Mouse (Mus musculus): ENCODE data around the gene Il10. TPM values are rescaled to one million over a fixed set of nuclear protein-coding genes. Genes with fewer than 3 reads are reported as not detected.
A peak's percentile ranks its signal among the peaks of the same experiment; 100 is the strongest.

Gene Il10
- polyA plus RNA-seq, 1 experiment from 2014 or later: not detected

DNA sequence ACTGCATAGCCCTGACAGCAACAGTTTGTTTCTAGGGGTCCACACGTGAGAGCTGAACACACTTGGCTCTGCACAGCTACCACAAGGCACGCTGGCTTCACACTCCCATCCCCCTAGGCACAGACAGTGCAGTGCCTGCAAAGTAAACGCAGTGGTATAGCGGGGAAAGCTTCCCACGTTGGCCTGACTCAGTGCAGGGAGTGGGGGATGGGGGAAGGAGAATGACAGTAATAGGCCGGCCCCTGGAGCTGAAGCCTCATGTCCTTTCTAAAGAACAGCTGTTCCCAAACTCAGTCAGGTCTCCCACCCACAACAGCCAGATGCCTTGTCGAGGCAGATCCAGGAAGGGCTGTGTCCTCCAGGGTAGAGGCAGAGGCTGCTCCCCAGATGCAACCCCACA lies 31.4 kb downstream of the Il10 start:
- WGBS: 35% methylated on average over 7 of the region's 7 CpGs
- Histone ChIP-seq H3K4me1 (ENCODE audit: control insufficient read depth, insufficient read depth, low read length) (peaks cover 6% of the 10 kb centered on the region; the same call in 1 of the 2 replicates), H3K27me3 (ENCODE audit: control insufficient read depth, insufficient read depth, low read length) (no peaks in the 10 kb centered on the region), H3K9me3 (replicated peaks; ENCODE audit: control insufficient read depth, low read length) (no peaks in the 10 kb centered on the region), H3K4me2 (ENCODE audit: low read depth, low read length) (no peak overlapping the region), H3K36me3 (ENCODE audit: control insufficient read depth, insufficient read depth, low read length) (0 out of 2 replicates have a peak, but pooled peaks cover 4% of the 10 kb centered on the region), H3K9ac (ENCODE audit: low read length) (no peak overlapping the region), H3K27ac (ENCODE audit: low read length) (no peak overlapping the region), H3K4me3 (replicated peaks; ENCODE audit: low read length) (no peak overlapping the region)
- peak; percentile 42; the same call in 1 of the 2 replicates for ATAC-seq (ENCODE audit: insufficient read depth, low FRiP score)

DNA sequence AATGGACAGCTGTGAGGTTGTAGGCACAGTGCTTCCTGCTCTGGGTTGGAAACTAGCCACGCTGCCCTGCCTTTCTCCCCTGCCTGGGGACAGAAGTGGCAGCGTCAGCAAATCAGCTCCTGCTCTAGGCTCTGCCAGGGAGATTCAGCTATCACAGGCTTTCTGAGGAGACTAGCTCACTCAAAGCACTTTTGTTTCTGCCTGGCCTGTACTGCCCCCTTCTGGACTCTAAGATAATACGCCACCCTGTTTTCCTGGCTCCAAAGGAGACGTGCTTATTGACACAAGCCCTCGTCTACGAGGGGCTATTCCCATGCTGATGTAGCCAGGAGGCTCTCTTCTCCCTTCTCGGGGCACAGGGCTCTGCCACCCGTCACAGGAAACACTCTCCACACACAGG lies 33.6 kb downstream of the Il10 start:
- 0 out of 2 replicates have a peak, but pooled peaks cover 17% of the 10 kb centered on the region for H3K36me3 ChIP-seq (ENCODE audit: control insufficient read depth, insufficient read depth, low read length)
- no peaks in the 10 kb centered on the region for H3K27me3 ChIP-seq (ENCODE audit: control insufficient read depth, insufficient read depth, low read length)
- no peak overlapping the region for H3K4me2 ChIP-seq (ENCODE audit: low read depth, low read length)
- peak; percentile 47; the same call in 1 of the 2 replicates for ATAC-seq (ENCODE audit: insufficient read depth, low FRiP score)
- no peak overlapping the region for H3K4me3 ChIP-seq (replicated peaks; ENCODE audit: low read length)
- no peaks in the 10 kb centered on the region for H3K9me3 ChIP-seq (replicated peaks; ENCODE audit: control insufficient read depth, low read length)
- H3K9ac ChIP-seq (ENCODE audit: low read length): peak overlapping the region; percentile 2; the same call in 1 of the 2 replicates
- H3K4me1 ChIP-seq (ENCODE audit: control insufficient read depth, insufficient read depth, low read length): peaks cover 6% of the 10 kb centered on the region; the same call in 1 of the 2 replicates
- H3K27ac ChIP-seq (ENCODE audit: low read length): no peak overlapping the region
- 11% methylated on average over 8 of the region's 8 CpGs for WGBS

DNA sequence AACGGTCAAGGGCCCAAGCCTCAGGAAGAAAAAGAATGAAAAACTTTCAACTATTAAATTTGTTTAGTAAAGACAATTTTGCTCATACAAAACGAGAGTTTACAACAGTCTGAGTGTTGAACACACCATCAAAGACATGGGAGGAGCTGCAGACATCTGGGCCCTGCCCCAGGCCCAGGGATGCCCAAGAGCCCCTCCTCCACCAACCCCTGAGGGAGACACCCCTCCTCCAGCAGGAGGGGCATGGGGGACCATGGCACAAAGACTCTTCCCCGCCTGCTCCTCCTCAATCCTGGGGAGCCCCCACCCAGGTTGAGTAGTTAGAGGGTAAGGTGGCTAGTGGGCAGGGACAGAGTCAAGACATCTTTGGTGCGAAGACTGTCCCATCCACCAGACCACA lies 34.0 kb downstream of the Il10 start:
- Histone ChIP-seq H3K9ac (ENCODE audit: low read length) (no peak overlapping the region), H3K27ac (ENCODE audit: low read length) (no peak overlapping the region), H3K9me3 (replicated peaks; ENCODE audit: control insufficient read depth, low read length) (no peaks in the 10 kb centered on the region), H3K27me3 (ENCODE audit: control insufficient read depth, insufficient read depth, low read length) (no peaks in the 10 kb centered on the region), H3K4me1 (ENCODE audit: control insufficient read depth, insufficient read depth, low read length) (peaks cover 6% of the 10 kb centered on the region; the same call in 1 of the 2 replicates), H3K36me3 (ENCODE audit: control insufficient read depth, insufficient read depth, low read length) (0 out of 2 replicates have a peak, but pooled peaks cover 17% of the 10 kb centered on the region), H3K4me2 (ENCODE audit: low read depth, low read length) (no peak overlapping the region), H3K4me3 (replicated peaks; ENCODE audit: low read length) (no peak overlapping the region)
- ATAC-seq (ENCODE audit: insufficient read depth, low FRiP score): no peak
- 64% methylated on average over 4 of the region's 4 CpGs for WGBS

DNA sequence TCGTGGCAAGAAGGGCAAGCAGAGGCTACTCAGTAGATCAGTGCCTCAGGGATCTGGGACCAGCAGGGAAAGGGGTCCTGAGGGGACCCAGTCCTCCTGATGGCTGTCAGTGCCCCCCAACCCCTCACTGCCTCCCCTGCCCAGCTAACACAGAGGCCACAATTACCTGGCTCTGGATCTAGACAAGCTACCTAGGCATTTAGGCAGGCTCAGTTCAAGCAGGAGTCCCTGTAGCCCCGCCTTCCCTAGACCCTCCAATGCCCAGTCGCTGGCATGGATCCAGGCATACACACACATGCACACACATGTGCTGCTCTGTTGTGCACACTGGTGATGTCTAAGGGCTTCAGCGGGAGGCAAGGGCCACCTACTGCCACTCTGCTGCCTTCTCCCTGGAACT lies 34.6 kb downstream of the Il10 start:
- Histone ChIP-seq H3K36me3 (ENCODE audit: control insufficient read depth, insufficient read depth, low read length) (0 out of 2 replicates have a peak, but pooled peaks cover 17% of the 10 kb centered on the region), H3K9me3 (replicated peaks; ENCODE audit: control insufficient read depth, low read length) (no peaks in the 10 kb centered on the region), H3K4me3 (replicated peaks; ENCODE audit: low read length) (no peak overlapping the region), H3K4me1 (ENCODE audit: control insufficient read depth, insufficient read depth, low read length) (peaks cover 10% of the 10 kb centered on the region; the same call in 1 of the 2 replicates), H3K9ac (ENCODE audit: low read length) (no peak overlapping the region), H3K4me2 (ENCODE audit: low read depth, low read length) (no peak overlapping the region), H3K27me3 (ENCODE audit: control insufficient read depth, insufficient read depth, low read length) (no peaks in the 10 kb centered on the region), H3K27ac (ENCODE audit: low read length) (no peak overlapping the region)
- no peak for ATAC-seq (ENCODE audit: insufficient read depth, low FRiP score)
- 83% methylated on average over 4 of the region's 4 CpGs for WGBS

DNA sequence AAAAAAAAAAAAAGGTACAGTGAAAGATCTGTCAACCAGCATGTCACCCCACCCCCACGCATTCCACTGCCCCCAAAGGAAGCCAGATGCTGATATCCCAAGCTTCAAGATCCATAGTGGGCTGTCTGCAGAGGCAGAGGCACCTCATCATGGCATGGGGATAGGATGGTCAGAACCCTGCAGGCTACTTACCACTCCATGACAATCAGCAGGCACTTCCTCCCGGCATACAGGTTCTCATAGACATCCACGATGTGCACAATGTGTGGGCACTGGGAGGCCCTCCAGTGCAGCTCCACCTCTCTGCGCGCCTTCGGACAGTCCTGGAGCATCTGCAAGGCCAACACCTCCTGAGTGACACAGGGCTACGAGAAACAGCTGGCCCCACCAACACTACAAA lies 38.8 kb downstream of the Il10 start:
- WGBS: 64% methylated on average over 7 of the region's 7 CpGs
- H3K4me2 ChIP-seq (ENCODE audit: low read depth, low read length): no peak overlapping the region

DNA sequence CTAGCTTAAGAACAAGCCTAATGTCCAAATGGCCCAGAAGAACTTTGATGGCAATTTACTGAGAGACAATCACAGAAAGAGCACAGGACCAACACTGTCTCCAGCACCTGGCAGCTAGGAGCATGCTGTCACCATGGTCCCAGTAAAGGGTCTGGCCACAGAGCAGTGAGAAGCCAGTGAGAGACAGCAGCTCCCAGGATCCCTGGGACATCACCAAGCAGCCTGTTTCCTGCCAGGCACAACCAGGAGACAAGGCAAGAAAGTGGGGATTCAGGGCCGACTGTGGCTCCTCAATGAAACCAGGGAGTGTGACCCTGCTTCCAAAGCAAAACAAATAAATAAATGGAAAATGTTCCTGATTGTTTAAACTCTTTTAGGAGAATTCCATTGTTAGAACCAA lies 39.8 kb downstream of the Il10 start:
- WGBS: 47% methylated on average over 1 of the region's 1 CpGs
- Histone ChIP-seq H3K27me3 (ENCODE audit: control insufficient read depth, insufficient read depth, low read length) (no peaks in the 10 kb centered on the region), H3K27ac (ENCODE audit: low read length) (no peak overlapping the region), H3K4me2 (ENCODE audit: low read depth, low read length) (no peak overlapping the region), H3K9me3 (replicated peaks; ENCODE audit: control insufficient read depth, low read length) (no peaks in the 10 kb centered on the region), H3K4me3 (replicated peaks; ENCODE audit: low read length) (no peak overlapping the region), H3K4me1 (ENCODE audit: control insufficient read depth, insufficient read depth, low read length) (peaks cover 39% of the 10 kb centered on the region), H3K36me3 (ENCODE audit: control insufficient read depth, insufficient read depth, low read length) (0 out of 2 replicates have a peak, but pooled peaks cover 17% of the 10 kb centered on the region), H3K9ac (ENCODE audit: low read length) (no peak overlapping the region)
- no peak for ATAC-seq (ENCODE audit: insufficient read depth, low FRiP score)

More for the DNA sequence above, 38.8 kb downstream of the Il10 start:
- Histone ChIP-seq H3K9me3 (replicated peaks; ENCODE audit: control insufficient read depth, low read length) (no peaks in the 10 kb centered on the region), H3K4me1 (ENCODE audit: control insufficient read depth, insufficient read depth, low read length) (peaks cover 31% of the 10 kb centered on the region), H3K27ac (ENCODE audit: low read length) (no peak overlapping the region), H3K36me3 (ENCODE audit: control insufficient read depth, insufficient read depth, low read length) (0 out of 2 replicates have a peak, but pooled peaks cover 17% of the 10 kb centered on the region), H3K4me3 (replicated peaks; ENCODE audit: low read length) (no peak overlapping the region), H3K9ac (ENCODE audit: low read length) (no peak overlapping the region), H3K27me3 (ENCODE audit: control insufficient read depth, insufficient read depth, low read length) (no peaks in the 10 kb centered on the region)
- no peak for ATAC-seq (ENCODE audit: insufficient read depth, low FRiP score)

DNA sequence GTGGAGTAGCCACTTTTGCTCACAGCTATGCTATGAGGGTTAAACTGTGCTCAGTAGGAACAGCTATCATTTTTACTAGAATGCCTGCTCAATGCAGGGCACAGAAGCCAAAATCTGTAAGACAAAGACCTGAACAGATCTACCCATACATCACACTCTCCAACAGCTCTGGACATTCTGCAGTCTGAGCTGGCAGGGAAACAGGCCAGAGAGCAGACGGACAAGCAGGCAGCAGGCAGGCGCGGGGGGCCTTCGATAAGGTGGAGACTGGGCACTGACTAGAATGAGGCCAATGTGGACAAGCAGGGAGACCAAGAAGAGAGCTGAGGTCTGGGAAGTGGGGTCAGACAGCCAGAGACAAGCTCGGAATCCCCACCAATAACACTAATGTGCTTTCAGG lies 40.2 kb downstream of the Il10 start:
- Histone ChIP-seq H3K27me3 (ENCODE audit: control insufficient read depth, insufficient read depth, low read length) (no peaks in the 10 kb centered on the region), H3K4me3 (replicated peaks; ENCODE audit: low read length) (no peak overlapping the region), H3K4me1 (ENCODE audit: control insufficient read depth, insufficient read depth, low read length) (peaks cover 42% of the 10 kb centered on the region), H3K4me2 (ENCODE audit: low read depth, low read length) (no peak overlapping the region), H3K27ac (ENCODE audit: low read length) (no peak overlapping the region), H3K9ac (ENCODE audit: low read length) (0 out of 2 replicates have a peak overlapping the region, but pooled peaks have one; percentile 2), H3K9me3 (replicated peaks; ENCODE audit: control insufficient read depth, low read length) (no peaks in the 10 kb centered on the region), H3K36me3 (ENCODE audit: control insufficient read depth, insufficient read depth, low read length) (0 out of 2 replicates have a peak, but pooled peaks cover 17% of the 10 kb centered on the region)
- WGBS: 80% methylated on average over 5 of the region's 5 CpGs
- ATAC-seq (ENCODE audit: insufficient read depth, low FRiP score): no peak

DNA sequence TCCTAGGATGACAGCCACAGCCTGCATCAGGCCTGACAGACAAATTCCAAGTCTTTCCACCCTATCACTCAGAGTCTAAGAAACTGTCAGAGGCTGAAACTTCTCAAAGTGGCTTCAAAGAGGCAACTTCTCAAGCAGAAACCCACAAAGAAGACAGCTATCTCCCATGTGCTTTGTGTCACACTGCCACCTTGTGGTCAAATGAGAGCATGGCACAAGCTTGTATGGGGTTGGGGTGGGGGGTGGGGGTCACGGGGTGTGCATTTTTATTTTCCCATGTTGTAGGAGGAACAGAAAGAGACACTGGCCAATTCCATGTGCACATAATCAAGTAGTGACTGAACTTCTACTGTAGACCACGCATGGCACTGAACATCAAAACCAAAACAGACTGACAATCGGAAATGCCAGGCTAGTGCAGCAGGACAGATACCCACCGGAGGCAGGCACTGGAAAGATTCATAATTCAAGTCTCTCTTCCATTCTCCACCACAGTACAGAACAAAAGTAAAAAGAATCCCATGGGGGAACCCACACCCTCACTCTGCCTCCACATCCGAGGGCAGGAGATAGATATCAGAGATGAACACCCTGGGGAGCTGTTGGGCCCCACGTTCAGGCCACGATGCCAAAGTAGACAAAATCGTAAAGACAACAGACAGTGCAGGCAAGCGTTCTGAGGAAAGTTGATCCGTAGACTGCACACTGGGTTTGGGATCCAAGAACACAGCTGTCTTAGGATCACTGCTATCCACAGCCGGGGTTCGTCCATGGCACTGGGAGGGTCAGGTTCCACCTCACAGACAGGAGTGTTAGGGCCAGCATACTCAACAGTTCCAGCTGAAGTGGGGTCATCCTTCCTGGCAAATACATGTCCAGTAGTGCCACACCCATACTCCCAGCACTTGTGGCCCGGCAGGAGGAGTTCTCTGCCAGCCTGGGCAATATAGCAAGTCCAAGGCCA lies 40.9 kb downstream of the Il10 start:
- H3K36me3 ChIP-seq (ENCODE audit: control insufficient read depth, insufficient read depth, low read length): 0 out of 2 replicates have a peak, but pooled peaks cover 13% of the 10 kb centered on the region
- H3K4me3 ChIP-seq (replicated peaks; ENCODE audit: low read length): no peak overlapping the region
- WGBS: 58% methylated on average over 13 of the region's 13 CpGs
- H3K9ac ChIP-seq (ENCODE audit: low read length): no peak overlapping the region
- peaks cover 42% of the 10 kb centered on the region for H3K4me1 ChIP-seq (ENCODE audit: control insufficient read depth, insufficient read depth, low read length)
- no peaks in the 10 kb centered on the region for H3K27me3 ChIP-seq (ENCODE audit: control insufficient read depth, insufficient read depth, low read length)
- no peak overlapping the region for H3K27ac ChIP-seq (ENCODE audit: low read length)
- H3K9me3 ChIP-seq (replicated peaks; ENCODE audit: control insufficient read depth, low read length): no peaks in the 10 kb centered on the region
- 0 out of 2 replicates have a peak, but pooled peaks have one; percentile 25 for ATAC-seq (ENCODE audit: insufficient read depth, low FRiP score)
- H3K4me2 ChIP-seq (ENCODE audit: low read depth, low read length): no peak overlapping the region

DNA sequence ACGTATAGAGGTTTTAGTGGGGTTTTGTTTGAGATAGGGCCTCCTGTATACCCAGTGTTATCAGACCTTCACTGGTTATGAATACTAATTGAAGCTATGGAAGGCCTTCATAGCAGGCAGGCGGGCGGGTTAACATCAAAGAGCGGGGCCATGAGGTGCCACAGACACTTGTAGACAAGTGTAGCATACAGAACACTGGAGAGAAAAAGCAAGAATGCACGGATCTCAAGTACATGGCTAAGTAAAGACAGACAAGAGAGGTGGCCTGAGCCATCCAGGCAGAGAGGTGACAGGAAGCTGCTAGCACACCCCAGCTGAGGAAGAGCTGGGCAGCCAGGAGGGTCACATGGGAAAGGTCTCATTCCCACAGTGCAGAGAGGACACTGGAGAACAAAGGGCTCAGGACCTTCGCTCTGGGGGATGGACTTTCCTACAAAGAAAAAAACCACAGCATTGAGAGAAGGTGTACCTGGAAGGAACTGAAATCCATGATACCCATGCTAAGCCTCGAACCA lies 42.2 kb downstream of the Il10 start:
- no peaks in the 10 kb centered on the region for H3K9me3 ChIP-seq (replicated peaks; ENCODE audit: control insufficient read depth, low read length)
- H3K27me3 ChIP-seq (ENCODE audit: control insufficient read depth, insufficient read depth, low read length): no peaks in the 10 kb centered on the region
- no peak overlapping the region for H3K4me3 ChIP-seq (replicated peaks; ENCODE audit: low read length)
- peaks cover 42% of the 10 kb centered on the region for H3K4me1 ChIP-seq (ENCODE audit: control insufficient read depth, insufficient read depth, low read length)
- H3K27ac ChIP-seq (ENCODE audit: low read length): no peak overlapping the region
- no peak overlapping the region for H3K4me2 ChIP-seq (ENCODE audit: low read depth, low read length)
- 64% methylated on average over 7 of the region's 7 CpGs for WGBS
- ATAC-seq (ENCODE audit: insufficient read depth, low FRiP score): no peak
- 0 out of 2 replicates have a peak, but pooled peaks cover 12% of the 10 kb centered on the region for H3K36me3 ChIP-seq (ENCODE audit: control insufficient read depth, insufficient read depth, low read length)
- no peak overlapping the region for H3K9ac ChIP-seq (ENCODE audit: low read length)
